Mouse (Mus musculus): ENCODE data around the gene Ntn5.

The Ntn5 gene

DNA sequence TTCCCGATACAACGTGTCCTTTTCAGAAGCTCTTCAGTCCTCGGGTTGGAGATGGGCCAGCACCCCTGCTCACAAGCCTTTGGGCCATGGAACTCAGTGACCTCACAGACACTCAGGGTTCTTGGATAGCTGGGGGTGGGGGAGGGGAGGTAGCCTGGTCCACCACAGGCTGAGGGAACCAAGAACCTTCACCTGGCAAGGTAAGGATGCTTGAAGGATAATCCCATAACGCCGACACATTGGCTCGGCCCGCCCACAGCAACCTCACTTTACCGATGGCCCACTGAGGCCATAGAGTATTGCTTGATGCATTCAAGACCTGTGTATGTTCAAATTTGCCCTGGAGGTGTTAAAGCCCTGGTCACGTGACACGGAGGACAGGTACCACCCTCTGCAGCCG, 41.9 kb downstream of the Ntn5 start, which contains the start of gene Spaca4:
Gene Spaca4, minus strand, starts transcription at position 101 of the 400 bp plus-strand sequence.
- no peak for DNase-seq (ENCODE audit: low spot score in 2 of 2)

DNA sequence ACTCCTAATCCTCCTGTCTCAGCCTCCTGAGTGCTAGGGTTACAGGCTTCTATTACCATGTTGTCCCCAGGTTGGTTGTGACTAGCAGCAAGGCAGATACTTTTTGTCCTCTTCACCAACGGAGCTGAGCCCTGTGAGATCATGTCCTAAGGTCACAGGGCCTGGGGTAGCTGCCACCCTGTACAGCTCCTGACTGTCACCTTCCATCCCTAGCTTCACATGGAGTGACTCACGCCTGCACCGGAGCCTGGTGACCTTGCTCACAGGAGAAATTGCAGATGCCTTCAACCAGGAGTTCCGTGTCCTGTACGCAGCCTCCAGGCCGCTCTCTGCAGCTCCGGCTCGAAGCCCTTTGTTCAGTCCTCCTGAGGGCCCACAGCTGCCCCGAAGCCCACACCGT, 42.6 kb downstream of the Ntn5 start:
- no peak for DNase-seq (ENCODE audit: low spot score in 2 of 2)

DNA sequence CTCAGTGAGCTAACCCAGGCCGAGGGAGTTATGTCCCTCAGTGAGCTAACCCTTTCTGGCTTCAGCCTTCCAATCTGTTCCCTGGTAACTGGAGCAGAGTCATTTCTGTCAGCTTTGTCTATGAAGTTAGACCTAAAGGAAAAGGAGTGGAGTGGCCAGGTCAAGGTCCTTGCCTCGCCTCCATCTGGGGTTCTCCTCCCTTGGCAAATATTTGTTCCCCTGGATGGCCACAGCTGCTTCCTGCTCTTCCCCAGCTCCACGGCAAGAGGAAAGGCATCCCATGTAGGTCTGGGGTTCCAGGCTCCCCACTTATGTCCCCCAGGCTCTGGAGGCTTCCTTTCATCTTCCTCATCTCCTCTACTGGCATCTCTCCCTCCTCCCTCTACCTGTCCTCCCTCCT, 43.8 kb downstream of the Ntn5 start:
- DNase-seq (ENCODE audit: low spot score in 2 of 2): no peak

DNA sequence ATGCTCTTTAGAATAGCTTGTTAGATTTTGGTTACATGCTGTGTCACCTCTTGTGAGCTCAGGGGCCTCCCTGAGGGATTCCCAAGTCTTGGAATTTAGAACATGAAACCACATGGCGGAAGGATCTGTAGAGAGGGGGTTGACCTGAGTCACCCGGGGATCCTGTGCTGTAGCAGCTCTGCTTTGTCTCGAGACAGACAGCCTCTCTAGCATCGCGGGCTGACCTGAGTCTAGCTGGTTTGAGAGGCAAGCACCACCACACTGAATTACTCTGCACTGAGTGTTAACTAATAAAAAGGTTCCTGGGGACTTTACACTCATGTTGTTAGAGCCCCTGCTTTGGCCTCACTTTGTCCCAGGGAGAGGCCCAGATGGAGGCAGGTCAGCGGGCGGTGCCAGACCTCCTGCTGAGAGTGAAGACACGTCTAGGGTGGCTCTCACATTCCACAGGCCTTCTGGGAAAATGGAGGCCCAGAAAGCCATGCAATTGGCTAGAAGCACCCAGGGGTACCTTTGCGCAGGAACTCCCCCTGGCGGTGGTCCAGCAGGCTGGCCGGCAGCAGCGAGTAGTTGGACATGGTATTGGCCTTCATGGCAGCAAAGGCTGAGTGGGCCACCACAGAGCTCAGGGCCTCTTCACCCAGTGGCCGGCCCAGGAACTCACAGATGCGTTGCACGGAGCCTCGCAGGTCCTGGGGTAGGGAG, 47.1 kb downstream of the Ntn5 start:
- peak; percentile 57 to 83 for DNase-seq (ENCODE audit: low spot score in 2 of 2)

DNA sequence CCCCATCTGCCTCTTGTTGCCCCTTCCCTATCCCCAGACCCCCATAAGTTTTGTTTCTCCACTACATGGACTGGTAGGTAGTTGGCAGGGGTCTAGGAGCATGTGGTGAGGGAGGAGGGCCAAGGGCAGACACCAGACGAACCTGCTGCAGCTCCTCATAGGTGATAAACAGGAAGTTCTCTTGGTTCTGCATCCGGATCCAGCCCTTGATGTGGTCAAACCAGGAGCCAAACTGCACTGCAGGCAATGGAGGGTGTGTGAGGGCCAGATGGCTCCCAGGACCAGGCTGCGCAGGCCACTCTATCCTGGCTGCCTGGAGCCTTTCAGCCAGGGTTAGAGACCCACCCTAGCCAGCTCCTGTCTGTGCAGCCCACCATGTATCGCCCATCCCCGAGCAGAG, 49.7 kb downstream of the Ntn5 start:
- no peak for DNase-seq (ENCODE audit: low spot score in 2 of 2)

DNA sequence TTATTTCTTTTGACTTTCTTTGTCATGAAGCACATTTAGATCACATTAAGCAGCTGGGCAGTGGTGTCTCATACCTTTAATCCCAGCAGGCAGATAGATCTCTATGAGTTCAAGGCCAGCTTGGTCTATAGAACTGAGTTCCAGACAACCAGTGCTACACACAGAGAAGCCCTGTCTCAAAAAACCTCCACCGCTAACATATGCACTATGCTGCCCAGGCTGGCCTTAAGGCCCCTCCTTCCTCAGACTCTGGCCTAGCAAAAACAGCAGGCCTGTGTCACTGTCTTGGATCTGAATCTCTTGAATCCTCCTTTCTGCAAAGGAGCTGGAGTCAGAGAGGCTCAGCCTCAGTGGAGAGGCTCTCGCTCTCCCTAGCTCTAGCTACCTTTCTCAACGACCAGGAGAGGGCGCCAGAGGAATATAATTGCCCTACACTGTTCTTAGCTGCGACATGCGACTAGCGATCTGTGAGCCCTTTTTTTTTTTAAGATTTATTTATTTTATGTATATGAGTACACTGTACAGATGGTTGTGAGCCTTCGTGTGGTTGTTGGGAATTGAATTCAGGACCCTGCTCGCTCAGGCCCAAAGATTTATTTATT, 55.4 kb downstream of the Ntn5 start:
- peak; percentile 74 to 90 for DNase-seq (ENCODE audit: low spot score in 2 of 2)

DNA sequence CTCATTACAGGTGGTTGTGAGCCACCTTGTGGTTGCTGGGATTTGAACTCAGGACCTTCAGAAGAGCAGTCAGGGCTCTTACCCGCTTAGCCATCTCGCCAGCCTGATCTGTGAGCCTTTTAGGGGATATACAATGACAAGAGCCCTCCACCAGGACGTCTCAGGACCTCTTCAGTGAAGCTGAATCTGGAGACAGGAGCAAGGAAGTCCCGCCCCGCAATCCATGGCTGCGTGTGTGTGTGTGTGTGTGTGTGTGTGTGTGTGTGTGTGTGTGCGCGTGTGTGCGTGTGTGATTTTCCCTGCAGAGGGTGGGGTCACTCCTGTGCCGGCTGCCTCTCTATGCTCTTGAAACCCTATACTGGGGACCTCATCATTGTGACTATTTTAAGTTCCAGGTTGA, 56.0 kb downstream of the Ntn5 start:
- no peak for DNase-seq (ENCODE audit: low spot score in 2 of 2)

DNA sequence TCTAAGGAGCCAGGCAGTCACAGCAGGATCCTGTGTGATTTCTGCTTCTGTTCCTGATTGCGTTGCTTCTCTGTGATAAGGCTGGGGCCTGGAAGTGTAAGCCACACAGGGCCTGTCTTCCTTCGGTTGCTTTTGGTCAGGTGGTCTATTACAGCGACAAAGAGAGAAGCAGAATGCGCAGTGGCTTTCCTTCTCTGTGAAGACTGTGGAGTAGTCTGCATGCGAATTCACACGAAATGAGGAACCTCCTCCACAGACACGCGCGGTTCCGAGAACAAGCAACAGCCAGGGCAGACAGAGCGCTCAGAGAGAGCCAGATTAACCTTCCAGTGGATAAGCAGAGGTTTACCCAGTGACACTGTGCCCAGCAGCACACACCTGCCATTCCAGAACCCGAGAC, 57.5 kb downstream of the Ntn5 start:
- DNase-seq (ENCODE audit: low spot score in 2 of 2): no peak

DNA sequence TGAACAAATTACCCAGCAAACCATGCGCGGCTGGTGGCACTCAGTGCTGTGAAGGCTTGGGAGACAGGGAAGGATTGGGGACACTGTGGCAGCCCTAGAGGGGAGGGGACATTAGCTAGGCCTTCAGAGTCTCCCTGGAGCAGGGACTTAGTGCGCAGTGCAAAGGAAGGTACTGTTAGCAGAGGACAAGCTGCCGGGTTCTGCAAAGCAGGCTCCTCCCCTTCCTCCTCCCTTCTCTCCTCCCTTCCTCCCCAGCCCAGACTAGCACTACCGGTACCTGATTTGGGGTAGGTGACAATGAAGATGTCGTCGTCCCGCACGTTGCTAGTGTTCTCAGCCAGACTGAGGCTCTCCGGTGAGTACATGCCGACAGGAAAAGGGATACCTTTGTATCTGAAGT, 58.0 kb downstream of the Ntn5 start:
- DNase-seq (ENCODE audit: low spot score in 2 of 2): no peak

DNA sequence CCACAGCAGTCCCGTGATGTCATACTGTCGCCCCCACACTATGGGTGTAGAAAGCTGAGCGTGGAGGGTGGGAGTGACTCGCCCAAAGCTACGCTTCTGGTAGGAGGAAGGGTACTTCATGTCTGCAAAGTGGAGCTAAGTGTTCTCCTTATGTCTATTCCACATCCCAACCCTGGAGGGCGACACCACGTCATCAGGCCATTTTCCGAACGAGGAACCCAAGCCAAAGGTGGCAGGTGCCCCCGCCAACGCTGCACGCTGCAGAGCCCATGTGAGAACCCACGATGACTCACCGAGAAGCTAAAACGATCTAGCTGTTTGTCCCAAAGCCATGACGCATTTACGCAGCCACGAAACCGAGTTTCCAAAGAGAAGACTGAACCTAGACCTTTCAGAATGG, 58.5 kb downstream of the Ntn5 start:
- no peak for DNase-seq (ENCODE audit: low spot score in 2 of 2)

Data from spleen, postnatal 4 days (tissue).